Mouse (Mus musculus) CD8-positive naive resting alpha-beta T cell, adult 57 days (primary cell): ENCODE measurements around the gene Nr1i2. TPM values are rescaled to one million over a fixed set of nuclear protein-coding genes. Genes with fewer than 3 reads are reported as not detected.

Experiments used
- total RNA-seq: library from RNA; stranded (reverse); gene quantifications from one replicate; pipeline ENCODE4 v1.2.4, GENCODE M21; 2023

The Nr1i2 gene
- not detected for total RNA-seq

GRCm38 (mm10) chr16:38294685-38295348 lies at the start of gene Nr1i2:
Nr1i2 (minus strand) TSS chr16:38294824.

GRCm38 (mm10) chr16:38341396-38342324 lies 47.0 kb upstream of the Nr1i2 start, which contains the start of gene Maats1:
Maats1 (minus strand) TSS chr16:38342143.

Other genes starting within 250 kb of the Nr1i2 start
- 76.6 TPM for gene Gsk3b, start 205.8 kb downstream of the Nr1i2 start, total RNA-seq
- gene Maats1, start 47.3 kb upstream of the Nr1i2 start, total RNA-seq, result not detected
- gene Cox17, start 52.2 kb upstream of the Nr1i2 start, total RNA-seq, result 66.4 TPM
- not detected for gene Gm21987, start 52.2 kb upstream of the Nr1i2 start, total RNA-seq
- not detected for gene Popdc2, start 67.4 kb upstream of the Nr1i2 start, total RNA-seq
- gene Pla1a, start 138.3 kb upstream of the Nr1i2 start, total RNA-seq, result not detected
- gene Adprh, start 157.9 kb upstream of the Nr1i2 start, total RNA-seq, result 22.1 TPM
- gene Cd80, start 160.7 kb upstream of the Nr1i2 start, total RNA-seq, result 1.8 TPM
- 14.4 TPM for gene Timmdc1, start 227.8 kb upstream of the Nr1i2 start, total RNA-seq